ENCODE assay signal across 21 mouse cellular contexts in the genomic region with DNA sequence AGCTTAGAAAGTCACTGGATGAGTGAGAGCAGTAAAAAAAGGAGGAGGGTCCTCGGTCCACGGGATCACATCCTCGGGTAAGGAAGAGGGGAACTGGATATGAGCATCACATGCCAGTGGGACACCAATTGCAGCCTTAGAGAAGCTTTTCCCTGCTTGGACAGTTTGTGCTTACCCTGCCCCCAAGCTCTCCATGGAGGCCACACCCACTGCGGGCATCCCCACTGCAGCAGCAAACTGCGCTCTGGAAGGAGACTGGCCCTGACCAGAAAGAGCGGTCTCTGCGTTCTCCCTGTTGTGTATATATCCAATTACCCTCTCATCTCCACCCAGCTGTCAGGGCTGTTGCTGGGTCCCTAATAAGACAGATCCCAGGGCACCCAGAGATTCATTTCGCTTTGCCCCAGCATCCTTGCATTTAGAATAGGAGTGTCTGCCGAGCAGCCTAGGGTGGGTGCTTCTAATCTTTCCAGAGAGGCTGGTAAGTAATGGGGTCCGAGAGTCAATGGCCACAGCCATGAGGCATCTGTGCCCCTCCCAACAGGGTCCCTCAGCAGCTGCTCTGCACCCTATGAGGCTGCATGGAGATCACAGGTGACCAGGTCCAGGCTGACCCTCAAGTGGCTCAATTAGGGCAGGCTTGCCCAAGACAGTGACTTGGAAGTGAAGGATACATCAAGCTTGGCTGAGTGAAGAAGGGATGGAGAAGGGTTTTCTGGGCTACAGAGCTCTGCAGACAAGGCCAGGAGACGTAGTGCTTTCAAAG. TPM values are rescaled to one million over a fixed set of nuclear protein-coding genes. Genes with fewer than 3 reads are reported as not detected.
A peak's percentile ranks its signal among the peaks of the same experiment; 100 is the strongest.
DNase-seq lines count a peak whose midpoint lies in the region; ATAC-seq and TF ChIP-seq lines count a peak whose summit lies in the region.
"Had no signal": no experiment of that assay in that cellular context is flagged by ENCODE, and none has a peak within 500 bp of the region (broad histone marks: within the 10 kb centered on the region; RNA-seq: fewer than 3 reads in every experiment).

No protein-coding gene starts in this region.

- no peaks in the 10 kb centered on the region; the same call in 1 of the 2 replicates for H3K36me3 ChIP-seq in hindbrain, postnatal 0 days (ENCODE audit: insufficient read depth, low read length)
- peaks cover 20% of the 10 kb centered on the region; the same call in 1 of the 2 replicates for H3K36me3 ChIP-seq in hindbrain, embryonic 14.5 days (replicated peaks; ENCODE audit: control insufficient read depth, insufficient read depth)
- peaks cover 63% of the 10 kb centered on the region for H3K36me3 ChIP-seq in midbrain, embryonic 10.5 days
- H3K36me3 ChIP-seq in midbrain, embryonic 13.5 days, result peaks cover 9% of the 10 kb centered on the region
- H3K36me3 ChIP-seq in intestine, embryonic 16.5 days (ENCODE audit: control insufficient read depth, insufficient read depth, low read length), result no peaks in the 10 kb centered on the region

- H3K4me2 ChIP-seq in hindbrain, postnatal 0 days (ENCODE audit: low read depth, low read length), result no peak overlapping the region
- H3K4me2 ChIP-seq in hindbrain, embryonic 14.5 days (replicated peaks), result no peak overlapping the region
- no peak overlapping the region for H3K4me2 ChIP-seq in midbrain, embryonic 13.5 days (replicated peaks)
- no peak overlapping the region for H3K4me2 ChIP-seq in intestine, embryonic 16.5 days (ENCODE audit: low read depth, low read length)
- H3K4me2 ChIP-seq: heart, embryonic 11.5 days; liver, embryonic 13.5 days; neural tube, embryonic 12.5 days had no signal

- no peaks in the 10 kb centered on the region for H3K27me3 ChIP-seq in hindbrain, postnatal 0 days (ENCODE audit: insufficient read depth, low read length)
- no peaks in the 10 kb centered on the region for H3K27me3 ChIP-seq in hindbrain, embryonic 14.5 days (ENCODE audit: control insufficient read depth, insufficient read depth, low read length)
- H3K27me3 ChIP-seq in midbrain, embryonic 10.5 days (ENCODE audit: low read depth, poor library complexity, severe bottlenecking), result no peaks in the 10 kb centered on the region
- no peaks in the 10 kb centered on the region for H3K27me3 ChIP-seq in midbrain, embryonic 13.5 days
- H3K27me3 ChIP-seq in intestine, embryonic 16.5 days (replicated peaks; ENCODE audit: control insufficient read depth, insufficient read depth, low read length), result no peaks in the 10 kb centered on the region
- H3K27me3 ChIP-seq: liver, embryonic 13.5 days; neural tube, embryonic 12.5 days; Patski had no signal

- H3K4me1 ChIP-seq in hindbrain, postnatal 0 days (ENCODE audit: insufficient read depth, low read length), result 0 out of 2 replicates have a peak, but pooled peaks cover 6% of the 10 kb centered on the region
- H3K4me1 ChIP-seq in hindbrain, embryonic 14.5 days (replicated peaks; ENCODE audit: control insufficient read depth, insufficient read depth, low read length), result peaks cover 11% of the 10 kb centered on the region
- H3K4me1 ChIP-seq in midbrain, embryonic 10.5 days, result peaks cover 50% of the 10 kb centered on the region
- peaks cover 27% of the 10 kb centered on the region for H3K4me1 ChIP-seq in midbrain, embryonic 13.5 days (replicated peaks)
- H3K4me1 ChIP-seq in intestine, embryonic 16.5 days (ENCODE audit: control insufficient read depth, insufficient read depth, low read length), result peaks cover 13% of the 10 kb centered on the region

- no peak overlapping the region for H3K27ac ChIP-seq in hindbrain, postnatal 0 days
- no peak overlapping the region for H3K27ac ChIP-seq in hindbrain, embryonic 14.5 days
- peak overlapping the region; percentile 38 for H3K27ac ChIP-seq in midbrain, embryonic 10.5 days (replicated peaks)
- no peak overlapping the region for H3K27ac ChIP-seq in midbrain, embryonic 13.5 days
- H3K27ac ChIP-seq in intestine, embryonic 16.5 days (ENCODE audit: low read length), result no peak overlapping the region
- H3K27ac ChIP-seq in left cerebral cortex, adult 2 months, result no peak overlapping the region
- H3K27ac ChIP-seq: liver, embryonic 13.5 days; neural tube, embryonic 12.5 days had no signal

- intact Hi-C loops in left cerebral cortex, adult 2 months (cut with DNase I), result no loop called here

- no peaks in the 10 kb centered on the region for H3K9me3 ChIP-seq in hindbrain, postnatal 0 days (ENCODE audit: low read length)
- no peaks in the 10 kb centered on the region for H3K9me3 ChIP-seq in hindbrain, embryonic 14.5 days (ENCODE audit: control insufficient read depth, low read length)
- no peaks in the 10 kb centered on the region for H3K9me3 ChIP-seq in midbrain, embryonic 10.5 days (replicated peaks)
- no peaks in the 10 kb centered on the region for H3K9me3 ChIP-seq in midbrain, embryonic 13.5 days
- no peaks in the 10 kb centered on the region for H3K9me3 ChIP-seq in intestine, embryonic 16.5 days (ENCODE audit: control insufficient read depth, low read length)
- H3K9me3 ChIP-seq: liver, embryonic 13.5 days; neural tube, embryonic 12.5 days had no signal

- H3K9ac ChIP-seq in hindbrain, postnatal 0 days (replicated peaks; ENCODE audit: low read length), result no peak overlapping the region
- H3K9ac ChIP-seq in hindbrain, embryonic 14.5 days, result no peak overlapping the region
- H3K9ac ChIP-seq in midbrain, embryonic 13.5 days (replicated peaks), result no peak overlapping the region
- no peak overlapping the region for H3K9ac ChIP-seq in intestine, embryonic 16.5 days (ENCODE audit: low read depth, low read length)
- H3K9ac ChIP-seq: liver, embryonic 13.5 days; neural tube, embryonic 12.5 days had no signal

- no peak overlapping the region for H3K4me3 ChIP-seq in hindbrain, postnatal 0 days (ENCODE audit: low read length)
- no peak overlapping the region for H3K4me3 ChIP-seq in hindbrain, embryonic 14.5 days (replicated peaks; ENCODE audit: low read length)
- H3K4me3 ChIP-seq in midbrain, embryonic 10.5 days, result no peak overlapping the region
- no peak overlapping the region for H3K4me3 ChIP-seq in midbrain, embryonic 13.5 days (replicated peaks)
- no peak overlapping the region for H3K4me3 ChIP-seq in intestine, embryonic 16.5 days (ENCODE audit: low read length)
- H3K4me3 ChIP-seq in left cerebral cortex, adult 2 months, result no peak overlapping the region
- H3K4me3 ChIP-seq: liver, embryonic 13.5 days; neural tube, embryonic 12.5 days had no signal

- TF ChIP-seq CTCF in hindbrain, postnatal 0 days (IDR thresholded peaks at IDR 0.05; ENCODE audit: low read depth), result no peak
- no peak for TF ChIP-seq CTCF in left cerebral cortex, adult 2 months (IDR thresholded peaks at IDR 0.05)

- DNase-seq in adrenal gland, postnatal 14 days, result peak; percentile 18
- DNase-seq in adrenal gland, postnatal 25 days, result no peak
- no peak for DNase-seq in hindbrain, postnatal 0 days (ENCODE audit: low spot score)
- DNase-seq in hindbrain, embryonic 14.5 days (ENCODE audit: low spot score), result no peak
- no peak for DNase-seq in midbrain, embryonic 10.5 days (ENCODE audit: low spot score)
- DNase-seq in left cerebral cortex, adult 2 months (ENCODE audit: extremely low spot score in 1 of 2, low spot score in 2 of 2), result no peak
- DNase-seq: cerebellum, adult 11 months; gastrocnemius, postnatal 36 days; kidney, adult 9 months; layer of hippocampus, adult 9-11 months; liver, embryonic 13.5 days; right cerebral cortex, postnatal 25 days had no signal

- WGBS in hindbrain, postnatal 0 days, result 69% methylated on average over 11 of the region's 11 CpGs
- 62% methylated on average over 11 of the region's 11 CpGs for WGBS in hindbrain, embryonic 14.5 days
- 37% methylated on average over 11 of the region's 11 CpGs for WGBS in midbrain, embryonic 10.5 days
- WGBS in midbrain, embryonic 13.5 days, result 36% methylated on average over 11 of the region's 11 CpGs
- 50% methylated on average over 11 of the region's 11 CpGs for WGBS in intestine, embryonic 16.5 days

- 0 out of 2 replicates have a peak, but pooled peaks have one; percentile 22 for ATAC-seq in hindbrain, postnatal 0 days
- no peak for ATAC-seq in hindbrain, embryonic 14.5 days (ENCODE audit: low FRiP score)
- no peak for ATAC-seq in midbrain, embryonic 13.5 days
- ATAC-seq in intestine, embryonic 16.5 days, result peak; percentile 45; the same call in 1 of the 2 replicates
- ATAC-seq: Patski had no signal

RNA-seq across cellular contexts. Expression of gene 4933415A04Rik, which starts 8.9 kb away (rescaled TPM):
- total RNA-seq in adrenal gland, postnatal 14 days (2021), result 1.6 and 1.7 TPM in 2 replicates
- total RNA-seq in adrenal gland, postnatal 25 days (2021), result 1.0 and 1.1 TPM in 2 replicates
- 0.14 and 0.99 TPM in 2 replicates for total RNA-seq in hindbrain, postnatal 0 days (2014; rRNA removed)
- 2.6 and 2.9 TPM in 2 replicates for polyA plus RNA-seq in hindbrain, postnatal 0 days (2015; fragmentation: Nextera tagmentation; extraction: Ambion mirVana)
- polyA plus RNA-seq in hindbrain, embryonic 14.5 days (2014; fragmentation: Nextera tagmentation; extraction: Ambion mirVana), result 2.2 and 3.3 TPM in 2 replicates
- 12.1 and 14.2 TPM in 2 replicates for polyA plus RNA-seq in midbrain, embryonic 10.5 days (2016; fragmentation: Nextera tagmentation; extraction: Ambion mirVana)
- 6.6 and 7.2 TPM in 2 replicates for polyA plus RNA-seq in midbrain, embryonic 13.5 days (2015; fragmentation: Nextera tagmentation; extraction: Ambion mirVana)
- 4.1 and 5.0 TPM in 2 replicates for polyA plus RNA-seq in intestine, embryonic 16.5 days (2015; fragmentation: Nextera tagmentation; extraction: Ambion mirVana)
- total RNA-seq in left cerebral cortex, adult 2 months (2021), result under 1 TPM; 0.61 to 0.77 TPM
- total RNA-seq: common myeloid progenitor, adult 5-6 weeks; gastrocnemius, postnatal 36 days had no signal

RNA-seq across cellular contexts. Expression of gene Fabp6, which starts 23.4 kb away (rescaled TPM):
- total RNA-seq in adrenal gland, postnatal 14 days (2021), result not detected in 2 replicates
- total RNA-seq in adrenal gland, postnatal 25 days (2021), result not detected in 2 replicates
- not detected in 2 replicates for total RNA-seq in hindbrain, postnatal 0 days (2014; rRNA removed)
- not detected in 2 replicates for polyA plus RNA-seq in hindbrain, postnatal 0 days (2015; fragmentation: Nextera tagmentation; extraction: Ambion mirVana)
- polyA plus RNA-seq in hindbrain, embryonic 14.5 days (2014; fragmentation: Nextera tagmentation; extraction: Ambion mirVana), result not detected in 2 replicates
- polyA plus RNA-seq in midbrain, embryonic 10.5 days (2016; fragmentation: Nextera tagmentation; extraction: Ambion mirVana), result not detected in 2 replicates
- polyA plus RNA-seq in midbrain, embryonic 13.5 days (2015; fragmentation: Nextera tagmentation; extraction: Ambion mirVana), result not detected in 2 replicates
- polyA plus RNA-seq in intestine, embryonic 16.5 days (2015; fragmentation: Nextera tagmentation; extraction: Ambion mirVana), result 2.4 and 5.2 TPM in 2 replicates
- not detected for total RNA-seq in left cerebral cortex, adult 2 months (2021)
- total RNA-seq: common myeloid progenitor, adult 5-6 weeks; gastrocnemius, postnatal 36 days; hematopoietic stem cell, adult 5-6 weeks; left cerebral cortex, postnatal 14 days; midbrain, postnatal 0 days had no signal
- polyA plus RNA-seq: heart, embryonic 11.5 days; liver, embryonic 13.5 days; midbrain, postnatal 0 days; neural tube, embryonic 12.5 days had no signal

RNA-seq across cellular contexts. Expression of gene Ccnjl, which starts 49.3 kb away (rescaled TPM):
- total RNA-seq in adrenal gland, postnatal 14 days (2021), result 5.0 and 7.7 TPM in 2 replicates
- 3.2 and 3.9 TPM in 2 replicates for total RNA-seq in adrenal gland, postnatal 25 days (2021)
- total RNA-seq in hindbrain, postnatal 0 days (2014; rRNA removed), result 2.4 and 3.5 TPM in 2 replicates
- 4.6 and 5.5 TPM in 2 replicates for polyA plus RNA-seq in hindbrain, postnatal 0 days (2015; fragmentation: Nextera tagmentation; extraction: Ambion mirVana)
- polyA plus RNA-seq in hindbrain, embryonic 14.5 days (2014; fragmentation: Nextera tagmentation; extraction: Ambion mirVana), result 10.9 and 11.9 TPM in 2 replicates
- polyA plus RNA-seq in midbrain, embryonic 10.5 days (2016; fragmentation: Nextera tagmentation; extraction: Ambion mirVana), result 40.3 and 41.3 TPM in 2 replicates
- 20.9 and 24.2 TPM in 2 replicates for polyA plus RNA-seq in midbrain, embryonic 13.5 days (2015; fragmentation: Nextera tagmentation; extraction: Ambion mirVana)
- polyA plus RNA-seq in intestine, embryonic 16.5 days (2015; fragmentation: Nextera tagmentation; extraction: Ambion mirVana), result 14.6 and 15.0 TPM in 2 replicates
- total RNA-seq in left cerebral cortex, adult 2 months (2021), result 1 to 10 TPM; 3.8 to 4.6 TPM

Comparison
In these comparisons a context has a peak if more than half of its experiments do, and no peak if none do; other contexts are left out.
1. ATAC-seq: peak in hindbrain, postnatal 0 days (single experiment) and intestine, embryonic 16.5 days (single experiment); none in hindbrain, embryonic 14.5 days (single experiment) and midbrain, embryonic 13.5 days (single experiment).